Mouse (Mus musculus) cortical plate, adult 2 months (tissue): ENCODE measurements at regions not wholly inside any gene's neighbourhood (a gene's known extent, or its start where the extent isn't known, plus 50 kb on each side); places are given as distances from the start of the nearest gene placed in this dataset.

Source experiments
- CTCF ChIP-seq: fragments of 200-500 bp; IDR thresholded peaks from 2 replicates; pipeline ENCODE4 v1.5.1; 2011; ENCODE audit warnings: mild to moderate bottlenecking, control low read depth, low read length; ENCODE audit not compliant: insufficient read depth; ENCODE audit errors: extremely low read depth
- POLR2A ChIP-seq: fragments of 200-500 bp; IDR thresholded peaks from 2 replicates; pipeline ENCODE4 v1.6.1; 2011; ENCODE audit warnings: mild to moderate bottlenecking, low read length, control low read depth; ENCODE audit not compliant: insufficient read depth; ENCODE audit errors: extremely low read depth

GRCm38 (mm10) chr5:50570701-50571100 is 511.9 kb upstream of the Adgra3 start:
- TF ChIP-seq CTCF (no peak), POLR2A (no peak)
